Mouse (Mus musculus): Measurements from ENCODE around the gene Sqstm1. TPM values are rescaled to one million over a fixed set of nuclear protein-coding genes. Genes with fewer than 3 reads are reported as not detected.

The Sqstm1 gene
- polyA plus RNA-seq, 1 experiment from 2014 or later, result 193 TPM

- no peak for ATAC-seq (ENCODE audit: insufficient number of reproducible peaks, insufficient read depth, low FRiP score, low TSS enrichment, low read depth)
- Histone ChIP-seq H3K27me3 (peaks cover 45% of the 10 kb centered on the region), H3K27ac (no peak overlapping the region), H3K4me1 (peaks cover 17% of the 10 kb centered on the region), H3K4me2 (no peak overlapping the region), H3K4me3 (no peak overlapping the region), H3K9me3 (no peaks in the 10 kb centered on the region), H3K9ac (no peak overlapping the region), H3K36me3 (peaks cover 13% of the 10 kb centered on the region)
- 91% methylated on average over 9 of the region's 9 CpGs for WGBS
Measured at GRCm38 (mm10) chr11:50238821-50239791, 28.5 kb upstream of the Sqstm1 start.

GRCm38 (mm10) chr11:50238324-50238723 is 27.7 kb upstream of the Sqstm1 start, which contains the start of gene Ltc4s:
Ltc4s (minus strand) TSS chr11:50238616.
- Histone ChIP-seq H3K4me2 (peak within 1 kb of the TSS; percentile 93), H3K4me3 (peak within 1 kb of the TSS; percentile 65), H3K36me3 (peaks cover 21% of the 10 kb centered on the region), H3K27me3 (peaks cover 45% of the 10 kb centered on the region), H3K27ac (no peak within 1 kb of the TSS), H3K4me1 (peaks cover 17% of the 10 kb centered on the region), H3K9ac (no peak within 1 kb of the TSS), H3K9me3 (no peaks in the 10 kb centered on the region)
- ATAC-seq (ENCODE audit: insufficient number of reproducible peaks, insufficient read depth, low FRiP score, low TSS enrichment, low read depth), result no peak
- 48% methylated on average over 10 of the region's 10 CpGs for WGBS

GRCm38 (mm10) chr11:50236937-50237835 is 26.6 kb upstream of the Sqstm1 start:
- H3K9me3 ChIP-seq, result no peaks in the 10 kb centered on the region
- peak overlapping the region; percentile 76 for H3K9ac ChIP-seq
- peaks cover 17% of the 10 kb centered on the region for H3K4me1 ChIP-seq
- H3K36me3 ChIP-seq, result peaks cover 33% of the 10 kb centered on the region
- peaks cover 45% of the 10 kb centered on the region for H3K27me3 ChIP-seq
- H3K27ac ChIP-seq, result no peak overlapping the region
- 1% methylated on average over 66 of the region's 66 CpGs for WGBS
- peak; percentile 40 for ATAC-seq (ENCODE audit: insufficient number of reproducible peaks, insufficient read depth, low FRiP score, low TSS enrichment, low read depth)
- H3K4me3 ChIP-seq, result peak overlapping the region; percentile 65
- peak overlapping the region; percentile 93 for H3K4me2 ChIP-seq

- H3K27ac ChIP-seq, result no peak overlapping the region
- H3K4me3 ChIP-seq, result peak overlapping the region; percentile 65
- peak overlapping the region; percentile 76 for H3K9ac ChIP-seq
- peaks cover 17% of the 10 kb centered on the region for H3K4me1 ChIP-seq
- no peaks in the 10 kb centered on the region for H3K9me3 ChIP-seq
- peak overlapping the region; percentile 93 for H3K4me2 ChIP-seq
- ATAC-seq (ENCODE audit: insufficient number of reproducible peaks, insufficient read depth, low FRiP score, low TSS enrichment, low read depth), result peak; percentile 84
- WGBS, result under 1% methylated on average over 26 of the region's 27 CpGs
- H3K36me3 ChIP-seq, result peaks cover 39% of the 10 kb centered on the region
- peaks cover 45% of the 10 kb centered on the region for H3K27me3 ChIP-seq
Measured at GRCm38 (mm10) chr11:50236540-50236936, 25.9 kb upstream of the Sqstm1 start.

GRCm38 (mm10) chr11:50234606-50235005 is 24.0 kb upstream of the Sqstm1 start:
- no peak for ATAC-seq (ENCODE audit: insufficient number of reproducible peaks, insufficient read depth, low FRiP score, low TSS enrichment, low read depth)
- peaks cover 25% of the 10 kb centered on the region for H3K4me1 ChIP-seq
- peaks cover 46% of the 10 kb centered on the region for H3K36me3 ChIP-seq
- H3K27ac ChIP-seq, result no peak overlapping the region
- no peaks in the 10 kb centered on the region for H3K9me3 ChIP-seq
- no peak overlapping the region for H3K4me2 ChIP-seq
- no peak overlapping the region for H3K9ac ChIP-seq
- WGBS, result 94% methylated on average over 24 of the region's 25 CpGs
- H3K4me3 ChIP-seq, result no peak overlapping the region
- H3K27me3 ChIP-seq, result peaks cover 56% of the 10 kb centered on the region

GRCm38 (mm10) chr11:50233993-50234392 is 23.4 kb upstream of the Sqstm1 start:
- ATAC-seq (ENCODE audit: insufficient number of reproducible peaks, insufficient read depth, low FRiP score, low TSS enrichment, low read depth), result no peak
- Histone ChIP-seq H3K27ac (no peak overlapping the region), H3K4me3 (no peak overlapping the region), H3K4me2 (no peak overlapping the region), H3K9me3 (no peaks in the 10 kb centered on the region), H3K9ac (no peak overlapping the region), H3K27me3 (peaks cover 52% of the 10 kb centered on the region), H3K4me1 (peaks cover 30% of the 10 kb centered on the region), H3K36me3 (peaks cover 46% of the 10 kb centered on the region)
- WGBS, result 85% methylated on average over 11 of the region's 11 CpGs

GRCm38 (mm10) chr11:50233022-50233421 is 22.4 kb upstream of the Sqstm1 start:
- peaks cover 38% of the 10 kb centered on the region for H3K4me1 ChIP-seq
- no peak for ATAC-seq (ENCODE audit: insufficient number of reproducible peaks, insufficient read depth, low FRiP score, low TSS enrichment, low read depth)
- no peak overlapping the region for H3K27ac ChIP-seq
- H3K4me2 ChIP-seq, result no peak overlapping the region
- peaks cover 46% of the 10 kb centered on the region for H3K36me3 ChIP-seq
- no peak overlapping the region for H3K4me3 ChIP-seq
- H3K27me3 ChIP-seq, result peaks cover 43% of the 10 kb centered on the region
- 93% methylated on average over 13 of the region's 13 CpGs for WGBS
- no peaks in the 10 kb centered on the region for H3K9me3 ChIP-seq
- no peak overlapping the region for H3K9ac ChIP-seq

- Histone ChIP-seq H3K4me3 (no peak overlapping the region), H3K9me3 (no peaks in the 10 kb centered on the region), H3K36me3 (peaks cover 46% of the 10 kb centered on the region), H3K27me3 (peaks cover 27% of the 10 kb centered on the region), H3K4me1 (peaks cover 45% of the 10 kb centered on the region), H3K4me2 (peak overlapping the region; percentile 53), H3K9ac (no peak overlapping the region), H3K27ac (no peak overlapping the region)
- 22% methylated on average over 8 of the region's 8 CpGs for WGBS
- no peak for ATAC-seq (ENCODE audit: insufficient number of reproducible peaks, insufficient read depth, low FRiP score, low TSS enrichment, low read depth)
Measured at GRCm38 (mm10) chr11:50231411-50231810, 20.8 kb upstream of the Sqstm1 start.

GRCm38 (mm10) chr11:50230481-50231304 is 20.1 kb upstream of the Sqstm1 start:
- ATAC-seq (ENCODE audit: insufficient number of reproducible peaks, insufficient read depth, low FRiP score, low TSS enrichment, low read depth), result no peak
- peaks cover 46% of the 10 kb centered on the region for H3K36me3 ChIP-seq
- peak overlapping the region; percentile 32; the same call in 1 of the 2 replicates for H3K9ac ChIP-seq
- peak overlapping the region; percentile 53 for H3K4me2 ChIP-seq
- H3K4me1 ChIP-seq, result peaks cover 45% of the 10 kb centered on the region
- 28% methylated on average over 45 of the region's 45 CpGs for WGBS
- no peak overlapping the region for H3K27ac ChIP-seq
- H3K9me3 ChIP-seq, result no peaks in the 10 kb centered on the region
- peaks cover 19% of the 10 kb centered on the region for H3K27me3 ChIP-seq
- H3K4me3 ChIP-seq, result peak overlapping the region; percentile 25

- Histone ChIP-seq H3K9ac (0 out of 2 replicates have a peak overlapping the region, but pooled peaks have one; percentile 22), H3K4me3 (no peak overlapping the region)
- no peak for ATAC-seq (ENCODE audit: insufficient number of reproducible peaks, insufficient read depth, low FRiP score, low TSS enrichment, low read depth)
Measured at GRCm38 (mm10) chr11:50229252-50229910, 18.8 kb upstream of the Sqstm1 start.

More at GRCm38 (mm10) chr11:50229252-50229910, 18.8 kb upstream of the Sqstm1 start:
- peaks cover 15% of the 10 kb centered on the region for H3K27me3 ChIP-seq
- H3K4me2 ChIP-seq, result no peak overlapping the region
- H3K27ac ChIP-seq, result no peak overlapping the region
- no peaks in the 10 kb centered on the region for H3K9me3 ChIP-seq
- peaks cover 45% of the 10 kb centered on the region for H3K4me1 ChIP-seq
- 42% methylated on average over 7 of the region's 7 CpGs for WGBS
- H3K36me3 ChIP-seq, result peaks cover 36% of the 10 kb centered on the region

Data from embryonic facial prominence, embryonic 13.5 days (tissue).